Mouse (Mus musculus) lung, postnatal 0 days (tissue): Measurements from ENCODE around the gene Cdh12.

ENCODE experiments used
- CTCF ChIP-seq: IDR thresholded peaks from 2 replicates; pipeline ENCODE4 v1.5.1; 2016; ENCODE audit warnings: antibody characterized with exemption, mild to moderate bottlenecking
- EP300 ChIP-seq: IDR thresholded peaks from 2 replicates; pipeline ENCODE4 v1.6.1; 2016; ENCODE audit warnings: antibody characterized with exemption, mild to moderate bottlenecking, control low read depth

- TF ChIP-seq CTCF (no peak), EP300 (no peak)
Observed at GRCm38 (mm10) chr15:21604510-21604909, 1155.4 kb downstream of the Cdh12 start.
